Mouse (Mus musculus) stomach, postnatal 0 days (tissue): Measurements from ENCODE around the gene Tulp2.

ENCODE experiments used
- CTCF ChIP-seq: IDR thresholded peaks from 2 replicates; pipeline ENCODE4 v1.5.1; 2016; ENCODE audit warnings: antibody characterized with exemption, low read depth, mild to moderate bottlenecking, moderate library complexity
- EP300 ChIP-seq: optimal IDR thresholded peaks from 2 replicates; pipeline ENCODE3; 2016; ENCODE audit warnings: antibody characterized with exemption

GRCm38 (mm10) chr7:45567780-45568516, 86.3 kb downstream of the Tulp2 start:
- TF ChIP-seq CTCF = no peak
- TF ChIP-seq EP300 = peak; percentile 53
